Mouse (Mus musculus) kidney, embryonic 15.5 days (tissue): ENCODE data around the gene Gm21904. TPM values are rescaled to one million over a fixed set of nuclear protein-coding genes. Genes with fewer than 3 reads are reported as not detected.
"Not testable (repeated sequence)": the region's sequence is repeated elsewhere in the genome, so short reads cannot be mapped to it uniquely, and the experiment has no call there.

Experiments
- ATAC-seq: fragments of 200-750 bp; cut with Nextera tagmentation; replicated peaks from 2 replicates; pipeline ENCODE4 v1.8.0; 2017; ENCODE audit warnings: moderate TSS enrichment; ENCODE audit not compliant: low FRiP score
- H3K27ac ChIP-seq: fragments of 300-500 bp; sonication (generic); 2 replicates; pipeline ENCODE4 v1.5.1; 2015; ENCODE audit warnings: mild to moderate bottlenecking, inconsistent platforms
- H3K27me3 ChIP-seq: fragments of 300-500 bp; sonication (generic); 2 replicates; pipeline ENCODE4 v1.6.1; 2015; ENCODE audit warnings: inconsistent platforms
- H3K36me3 ChIP-seq: fragments of 300-500 bp; sonication (generic); 2 replicates; pipeline ENCODE4 v1.6.1; 2015; ENCODE audit warnings: inconsistent platforms
- H3K4me1 ChIP-seq: fragments of 300-500 bp; sonication (generic); 2 replicates; pipeline ENCODE4 v1.6.1; 2015; ENCODE audit warnings: inconsistent platforms
- H3K4me2 ChIP-seq: fragments of 300-500 bp; sonication (generic); 2 replicates; pipeline ENCODE4 v1.6.1; 2015; ENCODE audit warnings: moderate library complexity, mild to moderate bottlenecking, inconsistent platforms
- H3K4me3 ChIP-seq: fragments of 300-500 bp; sonication (generic); replicated peaks from 2 replicates; pipeline ENCODE4 v1.5.1; 2015; ENCODE audit warnings: mild to moderate bottlenecking, inconsistent platforms
- H3K9ac ChIP-seq: fragments of 300-500 bp; sonication (generic); 2 replicates; pipeline ENCODE4 v1.6.1; 2015; ENCODE audit warnings: mild to moderate bottlenecking, inconsistent platforms
- H3K9me3 ChIP-seq: fragments of 300-500 bp; sonication (generic); replicated peaks from 2 replicates; pipeline ENCODE4 v1.6.1; 2016; ENCODE audit warnings: inconsistent platforms
- WGBS: fragments of 180-500 bp; shearing (Covaris S2); methylation state at CpG from one replicate; pipeline ENCODE4 v1.1.7; 2015; ENCODE audit warnings: mixed read lengths; 5-methylcytosine and 5-hydroxymethylcytosine counted together
- polyA plus RNA-seq: library from polyadenylated mRNA; unstranded; fragments of >200 nt; fragmentation: Nextera tagmentation; extraction: Ambion mirVana; gene quantifications from 2 replicates; pipeline ENCODE4 v1.2.1, GENCODE M21; 2015

The Gm21904 gene
- polyA plus RNA-seq = not detected in 2 replicates

DNA sequence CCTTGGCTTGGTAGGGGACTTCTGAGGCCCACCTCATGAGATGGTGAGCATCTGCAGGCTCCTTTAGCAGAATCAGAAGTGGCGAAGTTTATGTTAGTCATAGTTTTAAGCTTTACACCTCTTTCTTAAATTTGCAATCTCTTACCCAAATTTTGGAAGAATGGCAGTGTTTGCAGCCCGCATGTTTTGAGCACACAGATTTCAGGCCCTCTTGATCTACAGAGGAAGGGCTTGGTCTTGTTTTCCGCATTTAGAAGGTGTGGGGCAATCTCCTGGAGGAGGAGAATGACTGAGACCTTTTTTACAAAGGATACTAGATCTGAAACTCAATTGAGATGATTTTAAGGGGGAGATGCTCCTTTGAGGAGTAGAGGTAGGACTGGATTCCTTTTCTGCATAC, at the start of gene Gm21904:
Gene Gm21904 (minus strand): TSS at position 101 of the 400 bp plus-strand sequence.
- not testable (repeated sequence) for H3K4me1 ChIP-seq, H3K4me3 ChIP-seq, H3K36me3 ChIP-seq, H3K27me3 ChIP-seq, H3K4me2 ChIP-seq, H3K27ac ChIP-seq, H3K9ac ChIP-seq, ATAC-seq, H3K9me3 ChIP-seq
- no CpG with 5 or more reads among the region's 3 CpGs for WGBS

DNA sequence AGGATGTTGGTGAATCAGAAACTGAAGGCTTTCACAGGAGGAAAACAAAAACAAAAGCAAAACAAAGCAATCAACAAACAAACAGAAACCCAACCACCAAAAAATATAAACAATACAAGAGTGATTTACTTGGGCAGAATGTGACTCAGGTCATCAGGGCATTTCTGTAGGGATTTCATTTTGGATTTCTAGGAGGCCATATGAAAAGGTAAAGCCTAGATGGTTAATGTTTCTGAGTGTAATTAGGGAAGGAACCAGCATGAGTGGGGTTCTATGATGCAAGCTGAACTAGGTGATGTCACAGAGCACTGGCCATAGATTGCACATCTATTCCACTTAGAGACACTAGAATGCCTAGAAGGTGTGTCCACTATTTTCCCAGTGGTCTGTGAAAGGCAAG, 28.4 kb upstream of the Gm21904 start, which contains the start of the genes Gm20772 and Gm20831:
Gene Gm20772 (plus strand): TSS at position 301 of the 400 bp plus-strand sequence.
Gene Gm20831 (plus strand): TSS at position 301 of the 400 bp plus-strand sequence.
- not testable (repeated sequence) for H3K4me2 ChIP-seq, H3K36me3 ChIP-seq, H3K27ac ChIP-seq, H3K4me1 ChIP-seq, H3K9me3 ChIP-seq, H3K4me3 ChIP-seq, ATAC-seq, H3K9ac ChIP-seq, H3K27me3 ChIP-seq

Other genes starting within 250 kb of the Gm21904 start
- gene Gm20772, start 28.5 kb upstream of the Gm21904 start, polyA plus RNA-seq = not detected in 2 replicates
- gene Gm20831, start 28.5 kb upstream of the Gm21904 start, polyA plus RNA-seq = not detected in 2 replicates
- not detected in 2 replicates for gene Srsy, start 91.1 kb upstream of the Gm21904 start, polyA plus RNA-seq
- gene Gm21764, start 215.5 kb upstream of the Gm21904 start, polyA plus RNA-seq = not detected in 2 replicates
- gene Ssty1, start 242.8 kb upstream of the Gm21904 start, polyA plus RNA-seq = not detected in 2 replicates